Mouse (Mus musculus): Measurements from ENCODE around the gene Eif2b3.

- TF ChIP-seq CTCF (IDR thresholded peaks at IDR 0.05; ENCODE audit: low read depth, low read length), result peak; percentile 82
- no peak for TF ChIP-seq TAL1 (conservative IDR thresholded peaks at IDR 0.05; ENCODE audit: low read depth, low read length)
- TF ChIP-seq GATA1 (IDR thresholded peaks at IDR 0.05; ENCODE audit: borderline replicate concordance, low read length), result no peak
Measured at GRCm38 (mm10) chr4:116991366-116991765, 27.8 kb upstream of the Eif2b3 start.

Data from G1E (cell line).